Mouse (Mus musculus) intestine, postnatal 0 days (tissue): ENCODE results near the gene Fbxo30. TPM values are rescaled to one million over a fixed set of nuclear protein-coding genes. Genes with fewer than 3 reads are reported as not detected.

Source experiments
- ATAC-seq: fragments of 200-750 bp; cut with Nextera tagmentation; 2 replicates; pipeline ENCODE4 v1.8.0; 2017; ENCODE audit warnings: mild to moderate bottlenecking, moderate TSS enrichment, moderate library complexity
- H3K27ac ChIP-seq: fragments of 300-500 bp; sonication (generic); 2 replicates; pipeline ENCODE4 v1.5.1; 2014; ENCODE audit warnings: mild to moderate bottlenecking, low read depth, low read length, moderate library complexity
- H3K27me3 ChIP-seq: fragments of 300-500 bp; sonication (generic); replicated peaks from 2 replicates; pipeline ENCODE4 v1.6.1; 2014; ENCODE audit warnings: low read length, mixed read lengths; ENCODE audit not compliant: control insufficient read depth, insufficient read depth
- H3K36me3 ChIP-seq: fragments of 300-500 bp; sonication (generic); 2 replicates; pipeline ENCODE4 v1.6.1; 2014; ENCODE audit warnings: mild to moderate bottlenecking, moderate library complexity; ENCODE audit not compliant: control insufficient read depth, insufficient read depth
- H3K4me1 ChIP-seq: fragments of 300-500 bp; sonication (generic); replicated peaks from 2 replicates; pipeline ENCODE4 v1.6.1; 2014; ENCODE audit warnings: antibody characterized with exemption, low read length, mixed read lengths; ENCODE audit not compliant: control insufficient read depth, insufficient read depth
- H3K4me2 ChIP-seq: fragments of 300-500 bp; sonication (generic); replicated peaks from 2 replicates; pipeline ENCODE4 v1.6.1; 2014; ENCODE audit warnings: low read depth, mild to moderate bottlenecking, moderate library complexity
- H3K4me3 ChIP-seq: fragments of 300-500 bp; sonication (generic); 2 replicates; pipeline ENCODE4 v1.5.1; 2014; ENCODE audit warnings: low read depth, low read length
- H3K9ac ChIP-seq: fragments of 300-500 bp; sonication (generic); 2 replicates; pipeline ENCODE4 v1.6.1; 2014; ENCODE audit warnings: mild to moderate bottlenecking, low read depth, low read length
- H3K9me3 ChIP-seq: fragments of 300-500 bp; sonication (generic); 2 replicates; pipeline ENCODE4 v1.6.1; 2016; ENCODE audit warnings: mixed run types; ENCODE audit not compliant: control insufficient read depth
- CTCF ChIP-seq: sonication (generic); IDR thresholded peaks from 2 replicates; pipeline ENCODE4 v1.5.1; 2016; ENCODE audit warnings: low read depth, mild to moderate bottlenecking, control low read depth, antibody characterized with exemption, moderate library complexity
- WGBS: fragments of 180-500 bp; shearing (Covaris S2); extraction: QIAGEN DNeasy Blood & Tissue Kit; methylation state at CpG from one replicate; pipeline ENCODE4 v1.1.7; 2014; 5-methylcytosine and 5-hydroxymethylcytosine counted together
- polyA plus RNA-seq: library from polyadenylated mRNA; unstranded; fragments of >200 nt; fragmentation: Nextera tagmentation; extraction: Ambion mirVana; gene quantifications from 2 replicates; pipeline ENCODE4 v1.2.1, GENCODE M21; 2015

Gene Fbxo30
- polyA plus RNA-seq, 1 experiment from 2014 or later = 8.7 TPM

DNA sequence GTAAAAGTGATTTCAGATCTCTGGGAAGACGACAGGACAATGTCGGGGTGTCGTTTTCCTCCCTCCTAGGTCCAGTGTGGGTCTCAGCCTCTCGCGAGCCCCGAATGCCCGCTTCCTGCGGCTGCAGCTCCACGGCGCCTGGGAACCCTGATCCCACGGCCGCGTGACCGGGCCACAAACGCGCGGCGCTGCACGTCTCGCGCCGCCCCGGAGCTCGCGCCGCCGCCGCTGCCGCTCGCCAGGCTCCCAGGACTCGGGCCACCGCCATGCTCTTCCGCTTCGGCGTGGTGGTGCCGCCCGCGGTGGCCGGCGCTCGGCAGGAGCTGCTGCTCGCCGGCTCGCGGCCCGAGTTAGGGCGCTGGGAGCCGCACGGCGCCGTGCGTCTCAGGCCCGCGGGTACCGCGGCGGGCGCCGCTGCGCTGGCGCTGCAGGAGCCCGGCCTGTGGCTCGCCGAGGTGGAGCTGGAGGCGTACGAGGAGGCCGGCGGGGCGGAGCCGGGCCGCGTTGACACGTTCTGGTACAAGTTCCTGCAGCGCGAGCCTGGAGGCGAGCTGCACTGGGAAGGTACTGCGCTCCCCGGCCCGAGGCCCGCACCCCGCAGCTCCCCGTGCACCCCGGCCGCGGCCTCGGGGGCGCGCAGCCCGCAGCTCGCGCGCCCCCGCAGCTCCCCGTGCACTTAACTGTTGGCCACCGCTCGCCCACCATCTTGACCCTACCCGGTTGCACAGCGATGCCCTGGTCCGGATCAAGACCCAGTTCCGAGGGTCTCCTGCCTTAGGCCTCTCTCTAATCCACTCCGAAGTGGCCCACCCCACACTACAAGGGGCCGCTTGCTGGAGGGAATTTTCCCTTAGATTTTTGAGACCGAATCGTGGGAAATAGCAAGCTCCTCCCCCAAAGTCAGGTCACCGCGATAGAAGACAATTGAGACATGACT, 62.3 kb downstream of the Fbxo30 start, which contains the start of gene Epm2a:
Epm2a (plus strand) TSS at position 200 of the 937 bp plus-strand sequence.
- Histone ChIP-seq H3K27me3 (no peaks in the 10 kb centered on the region), H3K4me3 (peak within 1 kb of the TSS; percentile 68), H3K4me1 (no peaks in the 10 kb centered on the region), H3K9ac (peak within 1 kb of the TSS; percentile 86), H3K4me2 (peak within 1 kb of the TSS; percentile 91), H3K36me3 (no peaks in the 10 kb centered on the region), H3K9me3 (no peaks in the 10 kb centered on the region), H3K27ac (peak within 1 kb of the TSS; percentile 97)
- no peak for TF ChIP-seq CTCF
- under 1% methylated on average over 100 of the region's 106 CpGs for WGBS
- ATAC-seq = peak; percentile 96

DNA sequence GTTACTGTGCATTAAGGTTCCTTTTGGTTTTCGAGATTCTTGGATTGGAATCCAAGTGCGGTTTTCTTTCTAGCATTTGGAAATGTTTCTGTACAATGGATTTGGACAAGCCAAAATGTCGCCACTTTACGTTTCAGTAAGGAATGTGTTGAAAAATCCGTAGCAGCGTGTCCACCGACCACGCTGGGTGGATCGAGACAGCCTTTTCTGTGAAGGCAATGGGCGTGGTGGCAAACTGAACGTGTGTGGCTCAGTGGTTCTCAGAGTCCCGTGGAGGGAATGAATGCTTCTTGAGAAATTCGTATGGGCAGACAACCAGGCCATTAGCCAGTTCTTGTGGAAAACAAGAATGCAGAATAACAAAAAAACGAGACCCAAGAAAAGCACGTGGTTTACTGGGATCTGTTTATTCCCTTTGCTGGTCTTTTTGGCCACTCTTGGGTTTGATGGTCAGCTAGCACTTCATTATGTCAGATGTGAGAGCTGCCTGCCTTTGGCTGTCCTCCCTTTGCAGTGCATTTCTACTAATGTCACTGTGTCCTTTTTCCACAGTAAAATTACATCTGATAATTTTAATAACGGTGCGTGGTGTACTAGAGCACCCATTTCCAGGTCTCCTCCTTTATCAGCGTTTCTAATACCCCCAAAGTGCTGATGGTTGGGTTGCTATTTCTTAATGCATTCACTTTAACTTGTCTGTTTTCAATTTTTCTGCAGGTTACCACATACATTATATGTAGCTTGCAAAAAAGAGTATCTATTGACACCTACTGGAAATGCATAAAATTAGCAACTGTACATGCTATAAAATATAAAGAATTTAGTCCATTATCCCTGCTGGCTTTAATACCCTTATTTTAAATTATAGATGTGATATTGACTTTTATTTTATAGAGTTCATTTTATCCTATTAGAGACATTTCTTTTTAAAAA, 63.7 kb downstream of the Fbxo30 start:
- Histone ChIP-seq H3K36me3 (no peaks in the 10 kb centered on the region), H3K4me3 (no peak overlapping the region), H3K27ac (no peak overlapping the region), H3K4me2 (no peak overlapping the region), H3K4me1 (no peaks in the 10 kb centered on the region), H3K9ac (no peak overlapping the region), H3K9me3 (no peaks in the 10 kb centered on the region), H3K27me3 (no peaks in the 10 kb centered on the region)
- 82% methylated on average over 18 of the region's 18 CpGs for WGBS
- TF ChIP-seq CTCF = 0 out of 2 replicates have a peak, but pooled peaks have one; percentile 17
- no peak for ATAC-seq

Other genes starting within 250 kb of the Fbxo30 start
- not detected in 2 replicates for gene Grm1, start 199.0 kb upstream of the Fbxo30 start, polyA plus RNA-seq
- 4.4 and 4.9 TPM in 2 replicates for gene Shprh, start 131.9 kb upstream of the Fbxo30 start, polyA plus RNA-seq
- gene Epm2a, start 62.1 kb downstream of the Fbxo30 start, polyA plus RNA-seq = 0.14 and 0.85 TPM in 2 replicates